Mouse (Mus musculus) embryo, embryonic 11 days (tissue): ENCODE data around the gene Dnaja3.

Source experiments
- DNase-seq: peaks from one replicate; pipeline ENCODE4 v3.0.0-alpha.2; 2015

Gene Dnaja3

GRCm38 (mm10) chr16:4725780-4726527, 86.2 kb downstream of the Dnaja3 start, which contains the start of gene Hmox2:
Gene Hmox2, plus strand, starts transcription at chr16:4726361.
- peak; percentile 94 for DNase-seq

GRCm38 (mm10) chr16:4726528-4727128, 86.8 kb downstream of the Dnaja3 start:
- DNase-seq: no peak

GRCm38 (mm10) chr16:4727526-4727925, 87.7 kb downstream of the Dnaja3 start:
- DNase-seq: no peak

GRCm38 (mm10) chr16:4727963-4728362, 88.2 kb downstream of the Dnaja3 start:
- no peak for DNase-seq

- no peak for DNase-seq
These were observed 91.1 kb downstream of the Dnaja3 start for GRCm38 (mm10) chr16:4730776-4731358.

GRCm38 (mm10) chr16:4736262-4736661, 96.5 kb downstream of the Dnaja3 start:
- DNase-seq: no peak

- DNase-seq: no peak
These were observed 100.2 kb downstream of the Dnaja3 start for GRCm38 (mm10) chr16:4739994-4740393.

GRCm38 (mm10) chr16:4742186-4742585, 102.4 kb downstream of the Dnaja3 start:
- no peak for DNase-seq

GRCm38 (mm10) chr16:4752155-4752554, 112.4 kb downstream of the Dnaja3 start:
- DNase-seq: no peak

- DNase-seq: no peak
These were observed 114.3 kb downstream of the Dnaja3 start for GRCm38 (mm10) chr16:4754045-4754444.

GRCm38 (mm10) chr16:4756660-4757335, 117.0 kb downstream of the Dnaja3 start:
- DNase-seq: peak; percentile 51
